Mouse (Mus musculus): Measurements from ENCODE around the gene Galnt6. TPM values are rescaled to one million over a fixed set of nuclear protein-coding genes. Genes with fewer than 3 reads are reported as not detected.

The Galnt6 gene
- total and polyA plus RNA-seq, 2 experiments = 0.42 to 0.46 TPM

DNA sequence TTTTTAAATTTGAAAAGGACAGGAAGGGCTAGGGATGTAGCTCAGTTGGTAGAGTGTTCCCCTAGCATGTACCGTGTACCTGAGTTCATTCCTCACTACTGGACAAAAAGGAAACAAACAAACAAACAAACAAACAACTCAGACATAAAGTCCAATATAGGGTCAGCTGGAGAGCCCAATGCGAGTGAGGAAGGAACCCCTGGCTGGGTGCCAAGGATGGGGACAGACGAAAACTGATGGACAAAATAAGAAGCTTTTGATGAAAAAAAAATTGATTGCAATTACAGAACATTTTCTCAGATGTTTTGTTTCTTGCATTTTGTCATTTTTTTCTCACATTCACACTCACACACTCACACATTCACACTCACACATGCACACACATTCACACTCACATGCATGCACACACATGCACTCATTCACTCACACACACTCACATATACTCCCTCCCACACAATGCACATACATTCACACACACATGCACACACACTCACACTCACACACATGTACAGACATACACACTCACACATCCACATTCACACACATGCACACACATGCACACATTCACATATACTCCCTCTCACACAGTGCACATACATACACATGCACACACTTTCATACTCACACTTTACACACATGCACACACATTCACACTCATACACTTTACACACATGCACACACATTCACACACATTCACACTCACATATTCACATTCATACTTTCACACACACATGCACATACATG, 26.9 kb upstream of the Galnt6 start:
- Histone ChIP-seq H3K4me3 (ENCODE audit: insufficient read depth, low read depth, low read length) (no peak overlapping the region), H3K36me3 (ENCODE audit: control insufficient read depth, insufficient read depth, low read length) (no peaks in the 10 kb centered on the region), H3K4me1 (ENCODE audit: control insufficient read depth, insufficient read depth, low read length) (no peaks in the 10 kb centered on the region), H3K27me3 (ENCODE audit: control insufficient read depth, insufficient read depth, low read length) (no peaks in the 10 kb centered on the region), H3K79me2 (ENCODE audit: control insufficient read depth, insufficient read depth, low read length) (no peaks in the 10 kb centered on the region), H3K9ac (ENCODE audit: low read depth, low read length) (no peak overlapping the region), H3K27ac (replicated peaks; ENCODE audit: insufficient read depth, low read depth, low read length) (no peak overlapping the region)
- no peak for DNase-seq (ENCODE audit: extremely low read depth, low read depth, low spot score)
- TF ChIP-seq POLR2A (IDR thresholded peaks at IDR 0.05; ENCODE audit: extremely low read depth, insufficient read depth, low read length) = no peak
- no peak for TF ChIP-seq CTCF (IDR thresholded peaks at IDR 0.05; ENCODE audit: low read depth, low read length)
- WGBS = 54% methylated on average over 3 of the region's 3 CpGs

DNA sequence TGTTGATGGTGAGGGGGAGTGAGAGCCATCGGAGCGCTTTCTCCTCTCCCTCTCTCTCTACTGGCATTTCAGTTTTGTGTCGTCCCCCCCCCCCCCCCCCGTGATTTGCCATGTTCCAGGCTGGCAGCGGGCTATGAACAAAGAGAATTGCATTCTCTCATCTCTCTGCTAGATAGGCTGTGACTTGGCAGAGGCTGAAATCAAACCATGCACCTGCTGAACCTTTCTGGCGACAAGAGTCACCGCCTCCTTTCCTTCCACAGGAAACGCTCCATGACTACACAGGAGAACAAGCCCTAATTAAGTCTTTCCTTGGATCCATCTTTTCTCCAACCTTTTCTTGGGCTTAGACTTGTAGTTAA, 26.3 kb upstream of the Galnt6 start:
- Histone ChIP-seq H3K27me3 (ENCODE audit: control insufficient read depth, insufficient read depth, low read length) (no peaks in the 10 kb centered on the region), H3K36me3 (ENCODE audit: control insufficient read depth, insufficient read depth, low read length) (no peaks in the 10 kb centered on the region), H3K9ac (ENCODE audit: low read depth, low read length) (no peak overlapping the region), H3K79me2 (ENCODE audit: control insufficient read depth, insufficient read depth, low read length) (no peaks in the 10 kb centered on the region), H3K27ac (replicated peaks; ENCODE audit: insufficient read depth, low read depth, low read length) (no peak overlapping the region), H3K4me1 (ENCODE audit: control insufficient read depth, insufficient read depth, low read length) (no peaks in the 10 kb centered on the region), H3K4me3 (ENCODE audit: insufficient read depth, low read depth, low read length) (no peak overlapping the region)
- WGBS = 65% methylated on average over 7 of the region's 8 CpGs
- DNase-seq (ENCODE audit: extremely low read depth, low read depth, low spot score) = no peak
- TF ChIP-seq CTCF (IDR thresholded peaks at IDR 0.05; ENCODE audit: low read depth, low read length) (no peak), POLR2A (IDR thresholded peaks at IDR 0.05; ENCODE audit: extremely low read depth, insufficient read depth, low read length) (no peak)

DNA sequence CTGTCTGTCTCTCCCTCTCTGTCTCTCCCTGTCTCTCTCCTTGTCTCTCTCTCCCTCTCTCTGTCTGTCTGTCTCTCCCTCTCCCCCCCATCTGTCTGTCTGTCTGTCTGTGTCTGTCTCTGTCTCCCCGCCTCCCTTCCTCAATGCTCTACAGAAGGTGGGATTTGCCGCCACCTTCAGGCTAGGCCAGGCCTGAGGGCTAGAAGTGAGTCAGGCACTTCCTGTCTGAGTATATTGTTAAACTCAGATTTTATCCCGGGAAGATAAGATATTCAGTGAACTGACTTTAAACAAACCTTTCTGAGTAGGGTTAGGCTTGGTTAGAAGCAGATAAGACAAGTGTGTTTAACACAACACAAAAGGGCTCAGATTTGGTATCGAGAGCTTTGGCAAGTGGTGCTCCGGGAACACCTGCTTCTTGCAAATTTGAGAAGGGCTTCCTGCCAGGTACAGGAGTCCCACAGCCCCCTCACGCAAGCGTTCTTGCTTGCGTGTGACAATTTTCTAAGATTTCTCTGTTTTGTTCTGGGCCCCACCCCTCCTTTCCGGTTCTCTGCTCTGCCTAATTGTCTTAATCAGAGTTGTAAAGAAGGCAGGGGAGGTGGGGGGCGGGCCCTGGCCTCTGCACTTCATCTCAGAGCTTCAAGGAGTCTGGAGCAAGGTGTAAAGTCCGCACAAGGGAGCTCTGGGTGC, 25.8 kb upstream of the Galnt6 start:
- Histone ChIP-seq H3K27ac (replicated peaks; ENCODE audit: insufficient read depth, low read depth, low read length) (no peak overlapping the region), H3K27me3 (ENCODE audit: control insufficient read depth, insufficient read depth, low read length) (no peaks in the 10 kb centered on the region), H3K4me3 (ENCODE audit: insufficient read depth, low read depth, low read length) (no peak overlapping the region), H3K4me1 (ENCODE audit: control insufficient read depth, insufficient read depth, low read length) (no peaks in the 10 kb centered on the region), H3K36me3 (ENCODE audit: control insufficient read depth, insufficient read depth, low read length) (no peaks in the 10 kb centered on the region), H3K9ac (ENCODE audit: low read depth, low read length) (no peak overlapping the region), H3K79me2 (ENCODE audit: control insufficient read depth, insufficient read depth, low read length) (no peaks in the 10 kb centered on the region)
- 17% methylated on average over 11 of the region's 11 CpGs for WGBS
- TF ChIP-seq POLR2A (IDR thresholded peaks at IDR 0.05; ENCODE audit: extremely low read depth, insufficient read depth, low read length) (no peak), CTCF (IDR thresholded peaks at IDR 0.05; ENCODE audit: low read depth, low read length) (peak; percentile 56)
- DNase-seq (ENCODE audit: extremely low read depth, low read depth, low spot score) = no peak

DNA sequence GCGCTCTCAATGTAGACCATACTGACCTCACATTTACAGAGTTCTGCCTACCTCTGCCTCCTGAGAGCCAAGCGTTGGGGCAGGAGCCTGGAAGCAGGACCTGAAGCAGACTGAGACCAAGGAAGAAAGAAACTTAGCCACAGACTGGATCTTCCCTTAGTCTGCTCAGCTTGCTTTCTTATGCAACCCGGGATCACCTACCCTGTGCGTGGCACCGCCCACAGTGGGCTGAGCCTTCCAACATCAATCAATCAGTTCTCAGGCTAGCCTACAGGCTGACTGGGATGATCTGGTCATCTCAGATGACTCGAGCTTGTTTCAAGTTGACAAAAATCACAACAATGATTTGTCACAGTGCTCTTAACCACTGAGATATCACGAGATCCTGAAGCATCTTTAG, 24.9 kb upstream of the Galnt6 start:
- Histone ChIP-seq H3K27me3 (ENCODE audit: control insufficient read depth, insufficient read depth, low read length) (no peaks in the 10 kb centered on the region), H3K4me1 (ENCODE audit: control insufficient read depth, insufficient read depth, low read length) (no peaks in the 10 kb centered on the region)

DNA sequence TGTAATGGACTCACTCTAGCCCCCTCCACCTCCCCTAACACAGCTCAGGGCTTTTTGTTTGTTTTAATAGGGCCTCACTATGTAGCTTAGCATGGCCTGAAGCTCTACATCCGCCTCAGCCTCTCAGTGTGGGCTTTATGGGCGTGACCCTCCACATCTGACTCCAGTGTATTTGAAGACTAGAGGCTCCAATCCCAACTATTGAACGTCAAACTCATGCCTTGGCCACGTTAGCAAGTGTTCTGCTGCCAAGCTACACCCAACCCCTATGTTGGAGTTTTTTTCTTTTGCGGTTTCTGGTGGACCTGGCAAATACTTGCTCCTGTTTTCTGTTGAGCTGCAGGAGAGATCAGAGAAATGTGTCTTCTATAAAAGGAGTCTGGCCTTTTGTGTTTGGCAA, 23.9 kb upstream of the Galnt6 start:
- TF ChIP-seq POLR2A (IDR thresholded peaks at IDR 0.05; ENCODE audit: extremely low read depth, insufficient read depth, low read length) (no peak), CTCF (IDR thresholded peaks at IDR 0.05; ENCODE audit: low read depth, low read length) (no peak)
- no peak overlapping the region for H3K27ac ChIP-seq (replicated peaks; ENCODE audit: insufficient read depth, low read depth, low read length)
- no peaks in the 10 kb centered on the region for H3K27me3 ChIP-seq (ENCODE audit: control insufficient read depth, insufficient read depth, low read length)

More for the DNA sequence above, 24.9 kb upstream of the Galnt6 start:
- WGBS = 40% methylated on average over 7 of the region's 7 CpGs
- H3K9ac ChIP-seq (ENCODE audit: low read depth, low read length) = no peak overlapping the region
- DNase-seq (ENCODE audit: extremely low read depth, low read depth, low spot score) = peak; percentile 23
- no peaks in the 10 kb centered on the region for H3K36me3 ChIP-seq (ENCODE audit: control insufficient read depth, insufficient read depth, low read length)
- no peak for TF ChIP-seq CTCF (IDR thresholded peaks at IDR 0.05; ENCODE audit: low read depth, low read length)
- no peak for TF ChIP-seq POLR2A (IDR thresholded peaks at IDR 0.05; ENCODE audit: extremely low read depth, insufficient read depth, low read length)
- H3K4me3 ChIP-seq (ENCODE audit: insufficient read depth, low read depth, low read length) = no peak overlapping the region
- H3K79me2 ChIP-seq (ENCODE audit: control insufficient read depth, insufficient read depth, low read length) = no peaks in the 10 kb centered on the region
- no peak overlapping the region for H3K27ac ChIP-seq (replicated peaks; ENCODE audit: insufficient read depth, low read depth, low read length)

DNA sequence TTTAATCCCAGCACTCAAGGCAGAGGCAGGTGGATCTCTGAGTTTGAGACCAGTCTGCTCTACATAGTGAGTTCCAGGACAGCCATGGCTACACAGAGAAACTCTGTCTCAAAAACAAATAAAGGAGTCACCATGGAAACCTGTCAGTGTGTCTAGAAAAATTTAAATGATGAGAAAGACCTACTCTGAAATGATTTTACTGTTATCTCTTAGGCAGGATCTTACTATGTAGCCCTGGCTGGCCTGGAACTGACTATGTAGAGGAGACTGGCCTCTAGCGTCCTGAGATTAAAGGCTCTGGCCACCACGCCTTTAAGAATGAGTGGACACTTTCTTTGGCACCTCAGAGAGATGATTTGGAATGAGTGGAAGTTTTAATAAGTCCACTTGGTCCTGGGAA, 23.3 kb upstream of the Galnt6 start:
- no peak overlapping the region for H3K4me3 ChIP-seq (ENCODE audit: insufficient read depth, low read depth, low read length)
- no peak overlapping the region for H3K27ac ChIP-seq (replicated peaks; ENCODE audit: insufficient read depth, low read depth, low read length)
- no peak for DNase-seq (ENCODE audit: extremely low read depth, low read depth, low spot score)
- H3K79me2 ChIP-seq (ENCODE audit: control insufficient read depth, insufficient read depth, low read length) = no peaks in the 10 kb centered on the region
- whole genome bisulfite sequencing = 78% methylated on average over 2 of the region's 2 CpGs
- H3K36me3 ChIP-seq (ENCODE audit: control insufficient read depth, insufficient read depth, low read length) = no peaks in the 10 kb centered on the region
- no peaks in the 10 kb centered on the region for H3K4me1 ChIP-seq (ENCODE audit: control insufficient read depth, insufficient read depth, low read length)
- no peak overlapping the region for H3K9ac ChIP-seq (ENCODE audit: low read depth, low read length)
- no peaks in the 10 kb centered on the region for H3K27me3 ChIP-seq (ENCODE audit: control insufficient read depth, insufficient read depth, low read length)
- no peak for TF ChIP-seq POLR2A (IDR thresholded peaks at IDR 0.05; ENCODE audit: extremely low read depth, insufficient read depth, low read length)
- TF ChIP-seq CTCF (IDR thresholded peaks at IDR 0.05; ENCODE audit: low read depth, low read length) = no peak

More for the DNA sequence above, 23.9 kb upstream of the Galnt6 start:
- H3K36me3 ChIP-seq (ENCODE audit: control insufficient read depth, insufficient read depth, low read length) = no peaks in the 10 kb centered on the region
- no peaks in the 10 kb centered on the region for H3K4me1 ChIP-seq (ENCODE audit: control insufficient read depth, insufficient read depth, low read length)
- no peak overlapping the region for H3K4me3 ChIP-seq (ENCODE audit: insufficient read depth, low read depth, low read length)
- DNase-seq (ENCODE audit: extremely low read depth, low read depth, low spot score) = no peak
- WGBS = 79% methylated on average over 5 of the region's 5 CpGs
- H3K9ac ChIP-seq (ENCODE audit: low read depth, low read length) = no peak overlapping the region
- H3K79me2 ChIP-seq (ENCODE audit: control insufficient read depth, insufficient read depth, low read length) = no peaks in the 10 kb centered on the region
